Mouse (Mus musculus) CH12.LX (cell line): ENCODE data around the gene Rragc. TPM values are rescaled to one million over a fixed set of nuclear protein-coding genes. Genes with fewer than 3 reads are reported as not detected.
A peak's percentile ranks its signal among the peaks of the same experiment; 100 is the strongest.

ENCODE experiments used
- DNase-seq: peaks from one replicate; pipeline ENCODE4 v3.0.0-alpha.2; 2013; ENCODE audit errors: extremely low read depth
- H3K27ac ChIP-seq: 2 replicates; pipeline ENCODE4 v1.5.1; 2012; ENCODE audit warnings: low read depth, mild to moderate bottlenecking, control low read depth, moderate library complexity; ENCODE audit not compliant: insufficient read depth
- H3K27me3 ChIP-seq: replicated peaks from 2 replicates; pipeline ENCODE3; 2012; ENCODE audit warnings: inconsistent platforms
- H3K36me3 ChIP-seq, 2 experiments: replicated peaks in 1 of 2; 2 replicates each; pipeline versions ENCODE3 to v1.6.1; 2012; ENCODE audit warnings: inconsistent platforms in 1 of 2, low read length in 1 of 2, mild to moderate bottlenecking in 1 of 2, mixed read lengths in 1 of 2, moderate library complexity in 1 of 2; ENCODE audit not compliant: control insufficient read depth in 1 of 2, insufficient read depth in 1 of 2
- H3K4me1 ChIP-seq, 2 experiments: 2 replicates each; pipeline ENCODE4 v1.6.1; 2012; ENCODE audit warnings: inconsistent platforms in 1 of 2, moderate library complexity in 1 of 2; ENCODE audit not compliant: insufficient read depth in 2 of 2, control insufficient read depth in 1 of 2
- H3K4me2 ChIP-seq: 2 replicates; pipeline ENCODE4 v1.6.1; 2012; ENCODE audit warnings: low read depth, mild to moderate bottlenecking, control low read depth; ENCODE audit not compliant: poor library complexity, insufficient read depth, severe bottlenecking
- H3K4me3 ChIP-seq, 3 experiments: fragments of 150-350 bp in 1 of 3; sonication (generic) in 1 of 3; replicated peaks in 1 of 3; 2 replicates each; pipeline versions ENCODE3 to v1.5.1; 2011 to 2012; ENCODE audit warnings: low read depth in 2 of 3, low read length in 2 of 3, mild to moderate bottlenecking in 2 of 3, moderate library complexity in 2 of 3, control low read depth in 1 of 3, improper control_type of control experiment in 1 of 3, inconsistent platforms in 1 of 3, mixed read lengths in 1 of 3; ENCODE audit not compliant: poor library complexity in 1 of 3
- H3K79me2 ChIP-seq: replicated peaks from 2 replicates; pipeline ENCODE4 v1.6.1; 2012; ENCODE audit warnings: mild to moderate bottlenecking, moderate library complexity; ENCODE audit not compliant: control insufficient read depth, poor library complexity, insufficient read depth, severe bottlenecking; ENCODE audit errors: extremely low read depth
- H3K9ac ChIP-seq: 2 replicates; pipeline ENCODE4 v1.6.1; 2012; ENCODE audit warnings: low read depth, mild to moderate bottlenecking, control low read depth, moderate library complexity; ENCODE audit not compliant: insufficient read depth
- H3K9me3 ChIP-seq: replicated peaks from 2 replicates; pipeline ENCODE3; 2012; ENCODE audit warnings: low read length, inconsistent platforms, mixed read lengths
- BHLHE40 ChIP-seq: IDR thresholded peaks from 2 replicates; pipeline ENCODE4 v1.6.1; 2011; ENCODE audit warnings: mild to moderate bottlenecking, low read depth, low read length, improper control_type of control experiment
- CHD2 ChIP-seq: IDR thresholded peaks from 2 replicates; pipeline ENCODE4 v1.6.1; 2011; ENCODE audit warnings: low read length, improper control_type of control experiment
- CTCF ChIP-seq, 2 experiments: IDR thresholded peaks in 1 of 2; conservative IDR thresholded peaks in 1 of 2; 2 replicates each; pipeline ENCODE4 v1.5.1; 2011 to 2012; ENCODE audit warnings: low read depth in 2 of 2, low read length in 2 of 2, improper control_type of control experiment in 1 of 2, inconsistent platforms in 1 of 2, mild to moderate bottlenecking in 1 of 2, moderate library complexity in 1 of 2
- E2F4 ChIP-seq: IDR thresholded peaks from 2 replicates; pipeline ENCODE4 v1.6.1; 2011; ENCODE audit warnings: low read depth, low read length, improper control_type of control experiment; ENCODE audit not compliant: insufficient replicate concordance
- EP300 ChIP-seq: IDR thresholded peaks from 2 replicates; pipeline ENCODE4 v1.6.1; 2011; ENCODE audit warnings: low read length, improper control_type of control experiment
- ETS1 ChIP-seq: conservative IDR thresholded peaks from 2 replicates; pipeline ENCODE4 v1.6.1; 2012; ENCODE audit warnings: low read depth, mild to moderate bottlenecking, inconsistent platforms, low read length, improper control_type of control experiment, moderate library complexity
- GABPA ChIP-seq: IDR thresholded peaks from 2 replicates; pipeline ENCODE4 v1.6.1; 2012; ENCODE audit warnings: low read depth, low read length, improper control_type of control experiment, inconsistent platforms; ENCODE audit not compliant: insufficient replicate concordance
- HCFC1 ChIP-seq: IDR thresholded peaks from 2 replicates; pipeline ENCODE4 v1.6.1; 2012; ENCODE audit warnings: low read depth, mild to moderate bottlenecking, inconsistent platforms, low read length, improper control_type of control experiment
- IRF4 ChIP-seq: IDR thresholded peaks from 2 replicates; pipeline ENCODE4 v1.6.1; 2014; ENCODE audit warnings: low read depth, mild to moderate bottlenecking, inconsistent platforms, low read length, improper control_type of control experiment
- KAT2A ChIP-seq: IDR thresholded peaks from 2 replicates; pipeline ENCODE4 v1.6.1; 2012; ENCODE audit warnings: low read length, improper control_type of control experiment, inconsistent platforms; ENCODE audit not compliant: insufficient replicate concordance
- MAX ChIP-seq: IDR thresholded peaks from 2 replicates; pipeline ENCODE4 v1.6.1; 2011; ENCODE audit warnings: low read length, improper control_type of control experiment
- MAZ ChIP-seq: IDR thresholded peaks from 2 replicates; pipeline ENCODE4 v1.6.1; 2012; ENCODE audit warnings: low read depth, mild to moderate bottlenecking, inconsistent platforms, low read length, improper control_type of control experiment, moderate library complexity
- MEF2A ChIP-seq: IDR thresholded peaks from 2 replicates; pipeline ENCODE4 v1.6.1; 2014; ENCODE audit warnings: low read depth, mild to moderate bottlenecking, inconsistent platforms, low read length, improper control_type of control experiment, borderline replicate concordance
- MXI1 ChIP-seq: IDR thresholded peaks from 2 replicates; pipeline ENCODE4 v1.6.1; 2011; ENCODE audit warnings: mild to moderate bottlenecking, low read depth, low read length, improper control_type of control experiment
- MYC ChIP-seq: IDR thresholded peaks from 2 replicates; pipeline ENCODE4 v1.6.1; 2011; ENCODE audit warnings: low read depth, mild to moderate bottlenecking, improper control_type of control experiment, low read length
- NELFE ChIP-seq: IDR thresholded peaks from 2 replicates; pipeline ENCODE4 v1.6.1; 2011; ENCODE audit warnings: low read depth, low read length, improper control_type of control experiment
- PAX5 ChIP-seq: IDR thresholded peaks from 2 replicates; pipeline ENCODE4 v1.6.1; 2012; ENCODE audit warnings: low read length, inconsistent platforms, mixed read lengths
- POLR2A ChIP-seq: IDR thresholded peaks from 2 replicates; pipeline ENCODE4 v1.6.1; 2011; ENCODE audit warnings: low read depth, mild to moderate bottlenecking, improper control_type of control experiment, low read length
- RAD21 ChIP-seq: IDR thresholded peaks from 2 replicates; pipeline ENCODE4 v1.6.1; 2011; ENCODE audit warnings: low read depth, mild to moderate bottlenecking, low read length, improper control_type of control experiment, moderate library complexity
- RCOR1 ChIP-seq: conservative IDR thresholded peaks from 2 replicates; pipeline ENCODE4 v1.6.1; 2012; ENCODE audit warnings: low read depth, mild to moderate bottlenecking, inconsistent platforms, low read length, improper control_type of control experiment
- SIN3A ChIP-seq: IDR thresholded peaks from 2 replicates; pipeline ENCODE4 v1.6.1; 2012; ENCODE audit warnings: low read length, improper control_type of control experiment, inconsistent platforms
- TCF12 ChIP-seq: IDR thresholded peaks from 2 replicates; pipeline ENCODE4 v1.6.1; 2014; ENCODE audit warnings: low read depth, mild to moderate bottlenecking, inconsistent platforms, low read length, improper control_type of control experiment
- UBTF ChIP-seq: IDR thresholded peaks from 2 replicates; pipeline ENCODE4 v1.6.1; 2012; ENCODE audit warnings: low read depth, mild to moderate bottlenecking, inconsistent platforms, low read length, improper control_type of control experiment, moderate library complexity
- USF1 ChIP-seq: IDR thresholded peaks from 2 replicates; pipeline ENCODE4 v1.6.1; 2014; ENCODE audit warnings: low read depth, mild to moderate bottlenecking, inconsistent platforms, low read length, improper control_type of control experiment
- USF2 ChIP-seq: conservative IDR thresholded peaks from 2 replicates; pipeline ENCODE4 v1.6.1; 2011; ENCODE audit warnings: low read depth, low read length, improper control_type of control experiment
- ZKSCAN1 ChIP-seq: IDR thresholded peaks from 2 replicates; pipeline ENCODE4 v1.6.1; 2012; ENCODE audit warnings: low read depth, inconsistent platforms, low read length, improper control_type of control experiment, borderline replicate concordance
- ZNF384 ChIP-seq: IDR thresholded peaks from 2 replicates; pipeline ENCODE4 v1.6.1; 2012; ENCODE audit warnings: low read depth, low read length, improper control_type of control experiment, inconsistent platforms
- dilution Hi-C: fragments of 300-500 bp; cut with MboI; formaldehyde crosslinking; loops from 2 replicates; pipeline ENCODE4 v1.14.3; 2020; ENCODE audit warnings: low sequenced_read_pairs; ENCODE audit not compliant: extremely low pct_unique_long_range_greater_than_20kb, extremely low pct_ligation_motif_present
- in situ Hi-C: fragments of 300-500 bp; cut with MboI; formaldehyde crosslinking; loops from 3 replicates; pipeline ENCODE4 v1.14.3; 2019; ENCODE audit warnings: low sequenced_read_pairs, low pct_ligation_motif_present, low pct_unique_long_range_greater_than_20kb, mixed read lengths
- polyA plus RNA-seq: library from polyadenylated mRNA; unstranded; fragments of >175 nt; gene quantifications from 2 replicates; pipeline ENCODE4 v1.2.1, GENCODE M21; 2012; ENCODE audit warnings: low read depth; ENCODE audit not compliant: insufficient read length
- total RNA-seq, 2 experiments: library from RNA; depleted of rRNA; stranded (reverse); fragments of 300-350 nt in 1 of 2; fragments of >200 nt in 1 of 2; gene quantifications; 2 replicates each; pipeline ENCODE4 v1.2.3; 2012 to 2014

Rragc gene
- total and polyA plus RNA-seq, 3 experiments, result 24.0 to 67.6 (median 49.1) TPM

DNA sequence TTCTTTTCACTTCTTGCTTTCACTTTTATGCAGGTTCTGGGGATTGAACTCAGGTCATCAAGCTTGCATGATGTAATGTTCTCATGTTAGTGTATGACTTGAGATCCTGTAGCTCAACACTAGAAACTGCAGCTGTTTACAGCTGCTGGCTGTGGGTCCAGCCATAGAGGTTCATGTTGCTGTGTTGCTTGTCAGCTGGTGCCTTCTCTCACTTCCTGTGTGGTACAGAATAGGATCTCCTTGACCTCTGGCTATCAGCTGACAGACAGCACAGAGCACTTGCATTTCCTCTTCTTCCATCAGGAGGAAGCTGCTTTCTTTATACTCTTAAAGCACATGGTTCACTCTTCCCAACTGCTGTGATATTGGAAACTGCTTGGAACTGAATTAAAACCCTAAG is 10.7 kb downstream of the Rragc start (continued):
- no peak for TF ChIP-seq NELFE
- TF ChIP-seq MEF2A, result peak; percentile 90
- TF ChIP-seq BHLHE40, result no peak; the same call in 1 of the 2 replicates
- no peak for TF ChIP-seq PAX5
- peak; percentile 94 for TF ChIP-seq SIN3A
- no peak for TF ChIP-seq ZNF384
- TF ChIP-seq MAZ, result no peak
- TF ChIP-seq IRF4, result peak; percentile 76
- no peak for TF ChIP-seq POLR2A
- peak; percentile 16 for TF ChIP-seq USF1
- TF ChIP-seq EP300, result peak; percentile 73

DNA sequence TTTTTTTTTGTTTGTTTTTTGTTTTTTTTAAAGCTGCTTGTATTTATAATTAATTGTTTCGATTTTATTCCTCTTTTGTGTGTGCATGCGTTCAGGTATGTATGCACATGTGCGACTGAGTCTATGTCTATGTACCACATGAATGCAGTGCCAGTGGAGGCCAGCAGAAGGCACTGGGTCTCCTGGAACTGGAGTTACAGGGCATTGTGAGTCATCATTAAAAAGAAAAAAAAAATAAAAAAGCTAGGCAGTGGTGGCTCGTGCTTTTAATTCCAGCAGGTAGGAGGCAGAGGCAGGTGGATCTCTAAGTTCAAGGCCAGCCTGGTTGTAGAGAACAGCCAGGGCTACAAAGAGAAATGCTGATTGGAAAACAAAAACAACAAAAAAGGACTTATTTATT is 12.7 kb downstream of the Rragc start:
- H3K9me3 ChIP-seq, result no peaks in the 10 kb centered on the region
- peaks cover 7 to 24% of the 10 kb centered on the region in 2 experiments; a peak in 3 of 4 replicates for H3K4me1 ChIP-seq
- no peaks in the 10 kb centered on the region for H3K79me2 ChIP-seq
- peaks cover 43 to 77% of the 10 kb centered on the region in 2 experiments for H3K36me3 ChIP-seq
- no peak overlapping the region for H3K4me3 ChIP-seq
- H3K27me3 ChIP-seq, result no peaks in the 10 kb centered on the region
- TF ChIP-seq BHLHE40 (no peak), KAT2A (no peak), TCF12 (no peak), ETS1 (no peak), MAX (no peak), HCFC1 (no peak), USF1 (no peak), EP300 (no peak), RAD21 (no peak), E2F4 (no peak), ZKSCAN1 (no peak), GABPA (no peak)
- in situ Hi-C loops (no loop called here), dilution Hi-C loops (no loop called here)
- DNase-seq, result no peak
- H3K27ac ChIP-seq, result no peak overlapping the region
- no peak overlapping the region for H3K4me2 ChIP-seq
- H3K9ac ChIP-seq, result no peak overlapping the region

DNA sequence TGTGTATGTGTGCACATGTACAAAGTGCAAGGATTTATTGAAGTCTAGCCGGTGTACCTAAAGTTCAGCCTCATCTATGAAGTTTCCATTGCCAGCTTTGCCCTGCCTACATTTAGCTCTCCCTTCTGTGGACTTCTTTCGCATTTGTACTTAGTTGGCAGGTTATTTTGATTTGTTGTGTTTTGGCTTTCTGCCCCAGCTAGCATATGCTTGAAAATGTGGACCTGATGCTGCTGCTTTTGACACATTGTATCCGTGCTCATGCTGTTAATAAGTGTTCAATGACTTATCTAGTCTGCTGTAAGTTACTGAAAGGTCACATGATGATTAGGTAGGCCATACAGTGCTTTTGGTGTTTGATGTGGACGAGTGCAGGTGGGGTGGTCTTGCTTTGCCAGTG is 17.1 kb downstream of the Rragc start:
- Histone ChIP-seq H3K9me3 (no peaks in the 10 kb centered on the region), H3K79me2 (no peaks in the 10 kb centered on the region), H3K27me3 (no peaks in the 10 kb centered on the region), H3K4me2 (no peak overlapping the region), H3K27ac (no peak overlapping the region), H3K4me3 (no peak overlapping the region), H3K9ac (no peak overlapping the region), H3K4me1 (no peaks in the 10 kb centered on the region), H3K36me3 (peaks cover 51 to 77% of the 10 kb centered on the region in 2 experiments)
- dilution Hi-C loops (no loop called here), in situ Hi-C loops (no loop called here)
- DNase-seq, result no peak
- TF ChIP-seq ZKSCAN1 (no peak), KAT2A (no peak), CTCF (conservative IDR thresholded peaks at IDR 0.05 in 1 of 2, IDR thresholded peaks at IDR 0.05 in 1 of 2; ENCODE audit: low read depth in 2 of 2, low read length in 2 of 2) (no peak), TCF12 (no peak), NELFE (no peak), PAX5 (no peak), USF1 (no peak), IRF4 (no peak), USF2 (no peak), GABPA (no peak), RCOR1 (no peak), HCFC1 (no peak), UBTF (no peak), CHD2 (no peak), MXI1 (no peak), MAZ (no peak), EP300 (no peak), MYC (no peak)
